Mouse (Mus musculus) gastrocnemius, adult 2 months (tissue): Measurements from ENCODE around the gene Zfp808. TPM values are rescaled to one million over a fixed set of nuclear protein-coding genes. Genes with fewer than 3 reads are reported as not detected.
"Not testable (repeated sequence)": the region's sequence is repeated elsewhere in the genome, so short reads cannot be mapped to it uniquely, and the experiment has no call there.

ENCODE experiments used
- DNase-seq: peaks from one replicate; pipeline ENCODE4 v3.0.0; 2022
- H3K27ac ChIP-seq: fragments of 200-600 bp; 2 replicates; pipeline ENCODE4 v1.8.1; 2022; ENCODE audit warnings: mild to moderate bottlenecking
- H3K4me3 ChIP-seq: fragments of 200-600 bp; 2 replicates; pipeline ENCODE4 v1.8.1; 2022; ENCODE audit warnings: mild to moderate bottlenecking, moderate library complexity
- CTCF ChIP-seq: fragments of 200-600 bp; IDR thresholded peaks from 2 replicates; pipeline ENCODE4 v1.8.1; 2022; ENCODE audit warnings: antibody characterized with exemption, mild to moderate bottlenecking, moderate library complexity
- intact Hi-C: fragments of 180-260 bp; cut with DNase I; formaldehyde crosslinking; loops from one replicate; pipeline ENCODE4 v1.15.1; 2025
- long read RNA-seq, 2 experiments: library from polyadenylated mRNA; stranded (forward); transcript quantifications; one replicate each; pipeline ENCODE4 v2.0.0; 2021
- total RNA-seq, 2 experiments: library from RNA; stranded (reverse); gene quantifications; 2 replicates each; pipeline ENCODE4 v1.2.3; 2021

Gene Zfp808
- 1 to 10 TPM in 1 of 2 experiments, under 1 TPM in 1; 0.82 to 1.1 TPM for total RNA-seq
- long read RNA-seq, experiment 1, partial matches to known transcripts = 0 of 1 reads
- long read RNA-seq, experiment 1, other reads (novel, unspliced or antisense) = 1 of 1 reads
- long read RNA-seq, experiment 2, partial matches to known transcripts = 1 of 2 reads
- long read RNA-seq, experiment 2, other reads (novel, unspliced or antisense) = 1 of 2 reads

GRCm38 (mm10) chr13:62129432-62130171, at the start of gene Zfp808:
Gene Zfp808 (plus strand): TSS chr13:62129886.
- Histone ChIP-seq H3K4me3 (peak within 1 kb of the TSS; percentile 81), H3K27ac (peak within 1 kb of the TSS; percentile 66)
- intact Hi-C loops = not testable (repeated sequence)
- DNase-seq = peak; percentile 50

GRCm38 (mm10) chr13:62098786-62099185, 30.9 kb upstream of the Zfp808 start:
- H3K27ac ChIP-seq, H3K4me3 ChIP-seq, intact Hi-C loops, DNase-seq: not testable (repeated sequence)

- H3K27ac ChIP-seq, DNase-seq, H3K4me3 ChIP-seq, intact Hi-C loops: not testable (repeated sequence)
Observed at GRCm38 (mm10) chr13:62099454-62099853, 30.2 kb upstream of the Zfp808 start.

- H3K27ac ChIP-seq, intact Hi-C loops, H3K4me3 ChIP-seq, DNase-seq: not testable (repeated sequence)
Observed at GRCm38 (mm10) chr13:62102368-62102767, 27.3 kb upstream of the Zfp808 start.

- peak; percentile 14; the same call in 1 of the 2 replicates for TF ChIP-seq CTCF
- H3K4me3 ChIP-seq, intact Hi-C loops, H3K27ac ChIP-seq, DNase-seq: not testable (repeated sequence)
Observed at GRCm38 (mm10) chr13:62115861-62116260, 13.8 kb upstream of the Zfp808 start.

- H3K27ac ChIP-seq, intact Hi-C loops, H3K4me3 ChIP-seq, DNase-seq: not testable (repeated sequence)
Observed at GRCm38 (mm10) chr13:62121578-62121977, 8.1 kb upstream of the Zfp808 start.

GRCm38 (mm10) chr13:62181835-62182755, 52.4 kb downstream of the Zfp808 start:
- H3K4me3 ChIP-seq, H3K27ac ChIP-seq, DNase-seq, intact Hi-C loops: not testable (repeated sequence)

- no peak for DNase-seq
- intact Hi-C loops = no loop called here
- Histone ChIP-seq H3K4me3 (no peak overlapping the region), H3K27ac (no peak overlapping the region)
- no peak for TF ChIP-seq CTCF
Observed at GRCm38 (mm10) chr13:62245264-62245663, 115.6 kb downstream of the Zfp808 start.

GRCm38 (mm10) chr13:62255226-62255625, 125.5 kb downstream of the Zfp808 start:
- H3K27ac ChIP-seq, intact Hi-C loops, DNase-seq, H3K4me3 ChIP-seq: not testable (repeated sequence)

GRCm38 (mm10) chr13:62263392-62263791, 133.7 kb downstream of the Zfp808 start:
- TF ChIP-seq CTCF = no peak
- intact Hi-C loops = no loop called here
- Histone ChIP-seq H3K4me3 (no peak overlapping the region), H3K27ac (no peak overlapping the region)
- DNase-seq = no peak
